12 mouse cellular contexts compared by ENCODE assay signal in the genomic region with DNA sequence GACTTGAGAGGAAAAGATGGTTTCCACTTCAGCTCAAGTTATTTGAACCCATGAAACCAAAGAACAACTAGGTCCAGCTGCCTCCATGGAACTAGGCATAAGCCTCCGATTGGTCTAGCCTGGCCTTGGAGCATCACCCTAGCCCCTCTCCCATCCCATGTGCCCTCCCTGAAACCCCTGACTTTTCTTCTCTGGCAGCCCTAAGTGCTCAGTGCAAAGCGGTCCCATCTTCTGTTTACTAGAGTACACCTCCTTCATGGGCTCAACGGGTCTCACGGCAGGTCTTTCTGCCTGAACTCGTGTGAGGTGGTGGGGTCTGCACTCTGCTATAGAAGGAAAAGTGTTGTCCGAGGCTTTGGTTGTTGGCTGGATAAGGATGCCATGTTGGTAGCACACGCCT.
"Had no signal": no experiment of that assay in that cellular context is flagged by ENCODE, and none has a peak within 500 bp of the region (broad histone marks: within the 10 kb centered on the region; RNA-seq: fewer than 3 reads in every experiment).

No protein-coding gene starts in this region.

- DNase-seq: left cerebral cortex, postnatal 4 days; liver; liver, embryonic 13.5 days; liver, postnatal 0 days; lung, adult 18-20 months; lung, adult 2 months; lung, embryonic 14.5 days; lung, postnatal 10 days; lung, postnatal 14 days; lung, postnatal 36 days; lung, postnatal 4 days; midbrain, embryonic 14.5 days had no signal
